Mouse (Mus musculus): ENCODE data around the gene Calhm3. TPM values are rescaled to one million over a fixed set of nuclear protein-coding genes. Genes with fewer than 3 reads are reported as not detected.

Gene Calhm3
- polyA plus RNA-seq, 1 experiment: not detected

DNA sequence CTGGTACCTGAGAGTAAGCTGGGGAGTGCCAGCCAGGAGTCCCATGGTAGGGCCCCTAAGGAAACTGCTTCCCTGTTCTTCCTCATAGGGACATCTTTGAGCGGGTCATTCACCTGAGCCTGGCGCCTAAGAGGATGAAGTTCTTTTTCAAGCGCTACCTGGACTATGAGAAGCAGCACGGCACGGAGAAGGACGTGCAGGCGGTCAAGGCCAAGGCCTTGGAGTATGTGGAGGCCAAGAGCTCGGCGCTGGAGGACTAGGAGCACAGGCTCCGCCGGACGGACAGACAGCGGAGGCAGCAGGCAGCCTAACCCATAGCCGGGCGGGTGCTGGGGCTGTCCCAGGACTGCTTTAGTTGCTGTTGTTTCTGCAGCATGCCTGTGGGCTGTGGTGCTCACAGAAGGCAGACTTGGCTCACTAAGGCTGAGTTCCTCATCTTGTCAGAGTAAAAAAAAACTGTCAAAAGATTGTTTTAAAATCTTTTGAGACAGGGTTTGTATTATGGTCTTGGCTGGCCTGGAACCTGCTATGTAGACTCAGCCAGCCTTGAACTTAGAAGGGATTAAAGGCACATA is 26.9 kb downstream of the Calhm3 start:
- no peak for DNase-seq (ENCODE audit: low read depth, low spot score)
- WGBS: 90% methylated on average over 15 of the region's 15 CpGs

DNA sequence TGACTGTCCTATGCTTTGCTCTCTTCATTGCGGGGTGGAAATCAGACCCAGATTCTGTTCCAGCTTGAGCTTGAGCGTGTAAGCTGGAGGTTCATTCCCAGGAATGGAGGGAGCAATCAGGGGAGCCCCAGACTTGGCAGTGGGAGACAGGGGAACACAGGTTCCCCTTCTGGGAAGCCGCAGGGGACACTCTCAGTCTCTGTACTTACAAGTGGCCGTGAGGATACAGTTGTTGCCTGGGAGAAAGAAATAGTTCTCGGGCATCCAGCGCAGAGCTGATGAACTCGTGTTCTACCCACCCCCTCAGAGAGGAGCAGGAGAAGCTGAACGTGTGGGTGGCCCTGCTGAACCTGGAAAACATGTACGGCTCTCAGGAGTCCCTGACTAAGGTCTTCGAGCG is 28.7 kb downstream of the Calhm3 start:
- WGBS: 91% methylated on average over 11 of the region's 11 CpGs

DNA sequence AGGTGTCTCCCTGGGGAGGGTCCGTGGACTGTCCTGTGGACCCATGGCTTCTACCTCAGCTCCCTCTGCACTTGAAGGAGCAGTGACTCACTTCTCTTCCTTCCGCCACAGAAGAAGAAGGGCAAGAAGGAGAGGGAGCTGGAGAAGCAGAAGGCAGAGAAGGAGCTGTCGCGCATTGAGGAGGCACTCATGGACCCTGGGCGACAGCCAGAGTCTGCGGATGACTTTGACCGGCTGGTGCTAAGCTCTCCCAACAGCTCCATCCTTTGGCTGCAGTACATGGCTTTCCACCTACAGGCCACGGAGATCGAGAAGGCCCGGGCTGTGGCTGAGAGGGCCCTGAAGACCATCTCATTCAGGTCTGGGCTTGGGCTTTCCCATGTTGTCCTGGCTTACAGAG is 29.4 kb downstream of the Calhm3 start:
- DNase-seq (ENCODE audit: low read depth, low spot score): no peak
- WGBS: 91% methylated on average over 10 of the region's 10 CpGs

More for the DNA sequence above, 28.7 kb downstream of the Calhm3 start:
- no peak for DNase-seq (ENCODE audit: low read depth, low spot score)

DNA sequence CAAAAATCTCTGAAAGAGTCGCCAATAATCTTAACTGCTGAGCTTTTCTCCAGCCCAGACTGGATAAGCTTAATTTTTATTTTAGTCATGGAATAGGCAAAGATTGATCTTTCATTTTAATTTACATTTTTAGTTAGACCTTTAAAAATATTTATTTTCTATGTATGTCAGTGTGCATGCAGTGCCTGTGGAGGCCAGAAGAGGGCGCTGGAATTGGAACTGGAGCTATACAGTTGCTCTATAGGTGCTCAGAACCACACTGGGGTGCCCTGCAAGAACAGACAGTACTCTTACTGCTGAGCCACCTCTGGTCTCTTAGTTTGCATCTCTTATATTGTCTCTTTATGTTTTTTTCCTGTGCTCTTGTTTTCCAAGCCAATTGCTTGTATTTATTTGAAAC is 34.8 kb downstream of the Calhm3 start:
- WGBS: 35% methylated on average over 2 of the region's 2 CpGs
- no peak for DNase-seq (ENCODE audit: low read depth, low spot score)

DNA sequence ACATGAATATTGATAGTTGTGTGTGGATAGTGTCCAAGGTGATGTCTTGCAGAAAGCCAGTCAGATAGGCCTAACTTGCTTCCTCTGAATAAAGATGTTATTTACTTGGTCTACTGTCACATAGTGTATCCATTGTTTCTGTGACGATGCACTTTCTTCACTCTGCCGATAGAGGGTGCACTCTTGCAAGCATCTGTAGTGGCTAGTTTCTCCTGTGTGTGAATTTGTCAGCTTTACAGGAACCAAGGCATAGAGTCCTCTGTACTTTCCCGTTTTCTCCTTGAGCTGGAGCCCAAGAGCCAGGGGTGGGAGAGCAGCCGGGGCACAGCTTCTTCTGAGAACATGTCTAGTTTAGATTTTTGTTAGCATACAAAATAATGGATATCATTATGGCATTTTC is 36.5 kb downstream of the Calhm3 start:
- no peak for DNase-seq (ENCODE audit: low read depth, low spot score)
- WGBS: 33% methylated on average over 4 of the region's 4 CpGs

DNA sequence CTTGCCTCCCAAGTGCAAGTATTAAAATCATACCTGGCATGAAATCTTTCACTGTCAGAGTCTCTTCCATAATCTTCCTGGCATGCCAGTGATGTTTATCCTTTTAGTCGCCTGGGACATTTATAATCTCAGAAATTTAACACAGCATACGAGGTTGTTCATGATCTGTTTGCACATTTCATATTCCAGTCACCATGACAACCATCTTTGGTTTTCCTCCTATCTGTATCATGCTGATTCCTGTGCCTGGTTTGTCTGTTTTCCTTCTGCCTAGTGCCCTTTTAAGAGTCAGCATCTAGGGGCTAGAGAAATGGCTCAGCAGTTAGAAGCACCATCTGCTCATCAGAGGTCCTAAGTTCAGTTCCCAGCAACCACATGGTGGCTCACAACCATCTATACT is 38.9 kb downstream of the Calhm3 start:
- 52% methylated on average over 2 of the region's 2 CpGs for WGBS
- DNase-seq (ENCODE audit: low read depth, low spot score): no peak

DNA sequence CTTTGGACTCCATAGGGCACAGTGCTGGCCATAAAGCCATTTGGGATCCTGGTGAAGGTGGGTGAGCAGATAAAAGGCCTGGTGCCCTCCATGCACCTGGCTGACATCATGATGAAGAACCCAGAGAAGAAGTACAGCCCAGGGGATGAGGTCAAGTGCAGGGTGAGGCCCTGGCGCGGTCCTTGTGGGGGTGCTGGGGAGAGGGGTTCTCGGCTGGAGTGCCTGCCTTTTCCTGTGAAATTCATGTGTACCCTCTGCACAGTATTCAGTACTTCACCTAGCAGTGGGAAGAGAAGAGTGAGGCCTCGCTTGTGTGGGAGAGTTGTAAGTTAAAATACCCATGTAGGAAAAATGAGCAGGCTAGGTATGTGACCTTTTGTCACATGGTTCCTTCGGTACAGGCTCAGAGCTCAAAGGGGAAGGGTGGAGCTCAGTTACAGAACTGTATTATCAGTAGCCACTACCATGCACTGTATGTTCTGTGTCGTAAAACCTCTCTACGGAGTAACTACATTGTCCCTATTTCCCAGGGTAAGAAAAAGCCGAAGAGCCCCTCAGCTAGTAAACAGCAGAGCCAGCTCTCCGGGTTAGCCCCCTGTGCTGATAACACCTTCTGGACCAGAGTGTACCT is 52.8 kb downstream of the Calhm3 start:
- 77% methylated on average over 9 of the region's 9 CpGs for WGBS
- no peak for DNase-seq (ENCODE audit: low read depth, low spot score)

Other genes starting within 250 kb of the Calhm3 start
- 0.34 and 0.63 TPM in 2 replicates for gene Ina, start 143.1 kb downstream of the Calhm3 start, polyA plus RNA-seq (2012; rRNA removed)
- gene Nt5c2, start 142.6 kb downstream of the Calhm3 start, polyA plus RNA-seq (2012; rRNA removed): 4.4 and 6.9 TPM in 2 replicates
- gene Pcgf6, start 106.9 kb downstream of the Calhm3 start, polyA plus RNA-seq (2012; rRNA removed): 5.4 and 7.6 TPM in 2 replicates
- gene Taf5, start 90.0 kb downstream of the Calhm3 start, polyA plus RNA-seq (2012; rRNA removed): 3.2 and 3.5 TPM in 2 replicates
- gene Usmg5, start 67.1 kb downstream of the Calhm3 start, polyA plus RNA-seq (2012; rRNA removed): 217 and 247 TPM in 2 replicates
- gene Pdcd11, start 67.0 kb downstream of the Calhm3 start, polyA plus RNA-seq (2012; rRNA removed): 5.8 and 8.4 TPM in 2 replicates
- gene Calhm2, start 19.5 kb downstream of the Calhm3 start, polyA plus RNA-seq (2012; rRNA removed): 7.3 TPM in 2 replicates
- not detected in 2 replicates for gene Calhm1, start 13.5 kb downstream of the Calhm3 start, polyA plus RNA-seq (2012; rRNA removed)
- gene Neurl1a, start 21.1 kb upstream of the Calhm3 start, polyA plus RNA-seq (2012; rRNA removed): 3.5 and 4.4 TPM in 2 replicates

Data from large intestine, adult 2 months (tissue).